Mouse (Mus musculus): ENCODE data around the gene Cyyr1.

Gene Cyyr1

DNA sequence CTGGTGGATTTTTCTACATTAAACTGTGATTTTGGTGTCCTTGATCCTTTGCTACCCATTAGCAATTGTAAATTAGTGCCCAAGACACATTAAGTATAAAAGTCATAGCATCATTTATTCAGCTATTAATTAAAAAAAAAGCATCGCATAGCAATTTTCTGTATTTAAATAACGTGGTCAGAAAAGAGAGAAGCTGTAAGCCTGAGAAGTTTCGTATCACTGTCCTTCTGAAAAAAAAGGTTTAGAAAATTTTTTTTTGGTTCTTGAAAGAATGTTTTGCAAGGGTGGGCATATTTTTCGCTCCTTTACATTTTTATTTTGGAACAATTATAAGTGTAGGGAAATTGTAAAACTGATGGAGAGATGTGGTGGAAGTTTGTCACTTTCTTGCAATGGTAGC, 83.1 kb downstream of the Cyyr1 start:
- no peak for DNase-seq (ENCODE audit: low spot score in 2 of 2)

- DNase-seq (ENCODE audit: low spot score in 2 of 2), result no peak
These were observed 98.2 kb downstream of the Cyyr1 start for GRCm38 (mm10) chr16:85455043-85455442.

DNA sequence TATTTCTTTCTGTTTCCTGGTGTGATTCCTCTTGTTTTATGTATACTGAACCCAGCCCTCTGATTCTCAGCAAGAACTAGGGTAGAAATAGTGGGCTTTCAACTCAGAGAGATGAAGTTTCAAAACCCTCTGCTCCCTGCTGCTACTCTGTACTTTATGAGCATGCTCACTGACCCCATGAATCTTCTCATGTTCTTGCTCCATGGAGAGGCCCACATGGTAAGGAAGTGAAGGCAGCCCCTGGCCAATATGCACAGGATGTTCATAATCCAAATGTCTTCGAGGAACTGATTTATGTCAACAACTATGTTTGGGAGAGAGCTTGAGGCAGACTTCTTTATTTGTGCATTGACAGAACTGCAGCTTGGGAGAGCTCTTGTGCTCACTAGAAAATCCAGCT, 106.9 kb downstream of the Cyyr1 start:
- no peak for DNase-seq (ENCODE audit: low spot score in 2 of 2)

GRCm38 (mm10) chr16:85445801-85446200, 107.4 kb downstream of the Cyyr1 start:
- DNase-seq (ENCODE audit: low spot score in 2 of 2), result no peak

DNA sequence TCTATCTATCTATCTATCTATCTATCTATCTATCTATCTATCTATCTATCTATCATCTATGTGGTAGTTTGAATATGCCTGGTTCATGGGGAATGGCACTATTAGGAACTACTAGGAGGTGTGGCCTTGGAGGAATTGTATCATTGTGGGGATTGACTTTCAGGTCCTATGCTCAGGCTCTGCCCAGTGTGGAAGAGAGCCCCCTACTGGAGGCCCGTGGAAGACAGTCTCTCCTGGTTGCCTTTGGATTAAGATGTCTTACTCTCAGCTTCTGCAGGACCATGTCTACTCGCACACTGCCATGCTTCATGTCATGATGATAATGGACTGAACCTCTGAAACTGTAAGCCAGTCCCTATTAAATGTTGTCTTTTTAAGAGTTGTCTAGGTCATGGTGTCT, 117.8 kb downstream of the Cyyr1 start:
- no peak for DNase-seq (ENCODE audit: low spot score in 2 of 2)

DNA sequence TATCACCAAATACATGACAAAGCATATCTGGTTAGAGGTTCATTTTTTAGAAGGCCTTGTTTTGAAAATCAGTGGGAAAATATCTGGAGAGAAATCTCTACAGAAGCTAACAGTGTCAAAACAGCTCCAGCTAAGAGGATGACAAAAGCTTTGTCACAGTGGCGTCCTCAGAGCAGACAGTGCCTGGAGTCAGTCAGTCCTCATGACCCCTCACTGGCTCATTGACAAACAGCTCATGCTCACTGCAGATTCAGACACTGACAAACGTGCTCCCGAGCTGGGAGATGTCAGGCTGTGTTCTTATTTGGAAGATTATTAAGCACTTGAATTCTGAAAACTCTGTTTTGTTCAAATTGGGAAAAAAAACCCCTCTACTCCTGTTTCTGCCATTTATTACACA, 124.0 kb downstream of the Cyyr1 start:
- DNase-seq (ENCODE audit: low spot score in 2 of 2), result no peak

- no peak for DNase-seq (ENCODE audit: low spot score in 2 of 2)
These were observed 130.3 kb downstream of the Cyyr1 start for GRCm38 (mm10) chr16:85422889-85423288.

DNA sequence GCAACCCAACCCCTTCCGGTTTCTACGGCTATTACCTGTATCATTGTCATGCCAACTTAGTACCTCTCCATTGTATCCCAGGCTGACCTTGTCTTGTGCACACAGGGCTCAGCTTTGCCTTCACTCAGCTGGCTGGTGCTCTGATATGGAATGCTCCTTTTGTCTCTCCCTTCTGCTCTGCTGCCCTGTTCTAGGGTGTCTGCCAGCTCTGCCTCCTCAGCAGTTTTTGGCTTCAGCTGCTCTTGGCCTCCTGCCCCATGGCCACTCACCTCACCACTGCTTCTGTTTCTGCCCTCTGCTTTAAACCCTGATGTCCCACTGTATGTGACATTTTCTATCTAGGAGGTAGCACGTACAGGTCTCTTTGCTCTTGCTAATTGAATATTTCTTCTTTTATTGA, 137.8 kb downstream of the Cyyr1 start:
- no peak for DNase-seq (ENCODE audit: low spot score in 2 of 2)

- DNase-seq (ENCODE audit: low spot score in 2 of 2), result no peak
These were observed 159.7 kb downstream of the Cyyr1 start for GRCm38 (mm10) chr16:85393430-85393948.

GRCm38 (mm10) chr16:85386801-85387200, 166.4 kb downstream of the Cyyr1 start:
- DNase-seq (ENCODE audit: low spot score in 2 of 2), result no peak

Measured in natural killer cell, adult 2 months (primary cell).